Comparison of ENCODE assay signal across 8 mouse cellular contexts in the genomic region with DNA sequence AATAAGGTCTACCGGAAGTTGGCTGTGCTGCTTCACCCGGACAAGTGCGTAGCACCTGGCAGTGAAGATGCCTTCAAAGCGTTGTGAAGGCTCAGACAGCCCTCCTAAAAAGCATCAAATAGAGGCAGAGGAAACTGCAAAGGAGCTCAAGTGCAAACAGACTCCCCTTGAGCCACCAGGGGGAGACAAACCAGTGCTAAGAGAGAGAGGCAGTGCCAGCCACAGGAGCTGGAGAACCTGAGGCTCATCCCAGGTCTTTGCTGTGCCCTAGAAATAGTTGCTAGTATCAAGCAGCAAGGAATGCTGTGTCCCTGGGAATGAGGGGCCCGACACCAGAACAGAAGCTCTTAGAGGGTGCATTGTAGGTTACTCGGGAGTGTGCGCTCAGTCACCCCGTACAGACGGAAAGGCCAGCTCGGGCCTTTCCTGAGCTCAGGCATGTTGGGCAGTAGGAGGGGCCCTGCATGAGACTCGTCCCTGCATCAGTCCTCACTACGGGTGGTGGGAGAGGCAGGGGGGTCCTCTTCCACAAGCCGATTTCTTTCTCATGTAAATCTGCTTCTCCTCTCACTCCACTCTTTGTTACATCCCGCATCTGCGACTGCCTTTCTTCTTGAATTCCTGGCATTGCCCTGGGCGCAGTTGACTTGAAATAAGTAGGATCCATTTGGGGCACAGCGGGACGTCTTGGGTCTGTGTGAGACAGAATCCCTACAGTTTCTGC. TPM values are rescaled to one million over a fixed set of nuclear protein-coding genes. Genes with fewer than 3 reads are reported as not detected.
DNase-seq lines count a peak whose midpoint lies in the region; ATAC-seq lines count a peak whose summit lies in the region.

No protein-coding gene starts in this region.

- peak; percentile 67 for DNase-seq in WW6 (ENCODE audit: low read depth, low spot score)
- DNase-seq in cerebellum, postnatal 14 days: peak; percentile 88 to 92
- peak; percentile 45 to 72 for DNase-seq in frontal cortex, postnatal 14 days (ENCODE audit: low spot score in 2 of 2)
- DNase-seq in induced T-regulatory cell, adult 2 months (ENCODE audit: low read depth): peak; percentile 87
- DNase-seq in left cerebral cortex, adult 8-10 months (ENCODE audit: low spot score in 2 of 2): peak; percentile 36 to 60
- peak; percentile 67 for DNase-seq in right cerebral cortex, postnatal 25 days
- peak; percentile 69 for DNase-seq in urinary bladder, postnatal 25 days (ENCODE audit: low spot score)

- ATAC-seq in megakaryocyte-erythroid progenitor cell, adult 5-6 weeks (replicated peaks; ENCODE audit: low FRiP score, low TSS enrichment, poor library complexity, severe bottlenecking): peak; percentile 79

RNA-seq across cellular contexts. Expression of a gene that starts 34.3 kb away (rescaled TPM):
- total RNA-seq in left cerebral cortex, adult 8-10 months (2022): 10 to 100 TPM; 45.1 to 49.1 (median 46.9) TPM
- total RNA-seq in megakaryocyte-erythroid progenitor cell, adult 5-6 weeks (2014; fragmentation: Nextera tagmentation): 73.5 and 86.8 TPM in 2 replicates
- 127 and 129 TPM in 2 replicates for total RNA-seq in megakaryocyte-erythroid progenitor cell, adult 5-6 weeks (2017)

Comparison
In these comparisons a context has a peak if more than half of its experiments do, and no peak if none do; other contexts are left out.
1. Peak in every context shown above with its lines: DNase-seq and ATAC-seq.